16 mouse cellular contexts compared by ENCODE assay signal in the genomic region with DNA sequence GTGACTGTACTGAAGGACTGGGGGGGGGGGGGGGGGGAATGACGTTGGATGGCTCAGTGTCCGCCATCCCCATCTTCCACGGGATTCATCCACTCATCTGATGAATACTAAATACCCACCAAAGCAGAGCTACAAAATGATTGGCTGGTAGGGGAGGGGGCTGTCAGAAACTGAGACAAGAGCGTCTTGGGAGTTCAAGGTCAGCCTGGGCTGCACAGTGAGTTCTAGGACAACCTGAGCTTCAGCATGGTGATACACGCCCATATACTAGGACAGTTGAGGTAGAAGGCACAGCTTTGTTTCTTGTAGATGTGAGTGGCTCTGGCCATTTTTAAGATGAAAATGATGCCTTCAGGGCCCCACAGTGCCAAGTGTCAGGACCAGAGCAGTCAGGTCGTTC.
"Had no signal": no experiment of that assay in that cellular context is flagged by ENCODE, and none has a peak within 500 bp of the region (broad histone marks: within the 10 kb centered on the region; RNA-seq: fewer than 3 reads in every experiment).

No protein-coding gene starts in this region.

- DNase-seq: heart, postnatal 10 days; heart, postnatal 14 days; heart, postnatal 36 days; heart, postnatal 4 days; kidney, adult 11 months; kidney, adult 18-20 months; kidney, adult 2 months; kidney, adult 8-10 months; kidney, adult 9 months; kidney, postnatal 10 days; kidney, postnatal 14 days; kidney, postnatal 25 days; kidney, postnatal 36 days; kidney, postnatal 4 days; layer of hippocampus, adult 9-11 months; layer of hippocampus, postnatal 36 days had no signal
